Mouse (Mus musculus) liver, embryonic 16.5 days (tissue): ENCODE results near the gene Aox2. TPM values are rescaled to one million over a fixed set of nuclear protein-coding genes. Genes with fewer than 3 reads are reported as not detected.
A peak's percentile ranks its signal among the peaks of the same experiment; 100 is the strongest.

Experiments used
- ATAC-seq: fragments of 200-750 bp; cut with Nextera tagmentation; 2 replicates; pipeline ENCODE4 v1.8.0; 2017; ENCODE audit warnings: low read depth, mild to moderate bottlenecking, moderate number of reproducible peaks, moderate library complexity
- H3K27ac ChIP-seq: fragments of 300-500 bp; sonication (generic); 2 replicates; pipeline ENCODE4 v1.5.1; 2014; ENCODE audit warnings: mild to moderate bottlenecking, low read length
- H3K27me3 ChIP-seq: fragments of 300-500 bp; sonication (generic); 2 replicates; pipeline ENCODE4 v1.6.1; 2014; ENCODE audit warnings: low read depth, low read length, mixed read lengths; ENCODE audit not compliant: control insufficient read depth, insufficient read depth
- H3K36me3 ChIP-seq: fragments of 300-500 bp; sonication (generic); 2 replicates; pipeline ENCODE4 v1.6.1; 2014; ENCODE audit warnings: mild to moderate bottlenecking; ENCODE audit not compliant: control insufficient read depth, insufficient read depth
- H3K4me1 ChIP-seq: fragments of 300-500 bp; sonication (generic); 2 replicates; pipeline ENCODE4 v1.6.1; 2014; ENCODE audit warnings: low read depth, low read length, mixed read lengths; ENCODE audit not compliant: control insufficient read depth
- H3K4me2 ChIP-seq: fragments of 300-500 bp; sonication (generic); 2 replicates; pipeline ENCODE4 v1.6.1; 2014; ENCODE audit warnings: low read depth, low read length, mixed read lengths
- H3K4me3 ChIP-seq: fragments of 300-500 bp; sonication (generic); 2 replicates; pipeline ENCODE4 v1.5.1; 2014; ENCODE audit warnings: low read depth, mild to moderate bottlenecking, low read length
- H3K9ac ChIP-seq: fragments of 300-500 bp; sonication (generic); 2 replicates; pipeline ENCODE4 v1.6.1; 2014; ENCODE audit warnings: low read depth, low read length
- H3K9me3 ChIP-seq: fragments of 300-500 bp; sonication (generic); replicated peaks from 2 replicates; pipeline ENCODE4 v1.6.1; 2016; ENCODE audit warnings: low read length; ENCODE audit not compliant: control insufficient read depth
- WGBS: fragments of 180-500 bp; shearing (Covaris S2); extraction: QIAGEN DNeasy Blood & Tissue Kit; methylation state at CpG from one replicate; pipeline ENCODE4 v1.1.7; 2014; ENCODE audit not compliant: insufficient replicate concordance; 5-methylcytosine and 5-hydroxymethylcytosine counted together
- polyA plus RNA-seq: library from polyadenylated mRNA; unstranded; fragments of >200 nt; fragmentation: Nextera tagmentation; extraction: Ambion mirVana; gene quantifications from 2 replicates; pipeline ENCODE4 v1.2.1, GENCODE M21; 2015

The Aox2 gene
- polyA plus RNA-seq, 1 experiment from 2014 or later, result not detected

GRCm38 (mm10) chr1:58346159-58346558 lies 68.0 kb downstream of the Aox2 start:
- Histone ChIP-seq H3K9me3 (no peaks in the 10 kb centered on the region), H3K4me3 (no peak overlapping the region), H3K4me2 (no peak overlapping the region), H3K4me1 (no peaks in the 10 kb centered on the region), H3K27me3 (no peaks in the 10 kb centered on the region), H3K36me3 (no peaks in the 10 kb centered on the region), H3K27ac (no peak overlapping the region), H3K9ac (no peak overlapping the region)
- 68% methylated on average over 14 of the region's 14 CpGs for WGBS
- ATAC-seq, result no peak

- Histone ChIP-seq H3K4me1 (no peaks in the 10 kb centered on the region), H3K27me3 (no peaks in the 10 kb centered on the region), H3K9me3 (no peaks in the 10 kb centered on the region), H3K4me2 (no peak overlapping the region), H3K27ac (no peak overlapping the region), H3K4me3 (no peak overlapping the region), H3K9ac (no peak overlapping the region), H3K36me3 (no peaks in the 10 kb centered on the region)
- WGBS, result 23% methylated on average over 6 of the region's 6 CpGs
- ATAC-seq, result no peak
Observed at GRCm38 (mm10) chr1:58348712-58349111, 70.6 kb downstream of the Aox2 start.

GRCm38 (mm10) chr1:58353238-58353893 lies 75.2 kb downstream of the Aox2 start:
- Histone ChIP-seq H3K4me3 (no peak overlapping the region), H3K27me3 (no peaks in the 10 kb centered on the region), H3K9ac (no peak overlapping the region), H3K4me2 (no peak overlapping the region), H3K4me1 (no peaks in the 10 kb centered on the region), H3K36me3 (no peaks in the 10 kb centered on the region), H3K9me3 (no peaks in the 10 kb centered on the region), H3K27ac (peak overlapping the region; percentile 31)
- ATAC-seq, result peak; percentile 81
- 38% methylated on average over 4 of the region's 4 CpGs for WGBS

- H3K27me3 ChIP-seq, result no peaks in the 10 kb centered on the region
- H3K9me3 ChIP-seq, result no peaks in the 10 kb centered on the region
- H3K4me1 ChIP-seq, result no peaks in the 10 kb centered on the region
- no peak overlapping the region for H3K9ac ChIP-seq
- no peak overlapping the region for H3K4me3 ChIP-seq
- H3K36me3 ChIP-seq, result no peaks in the 10 kb centered on the region
- no peak overlapping the region for H3K4me2 ChIP-seq
- WGBS, result 65% methylated on average over 19 of the region's 19 CpGs
- H3K27ac ChIP-seq, result no peak overlapping the region
- no peak for ATAC-seq
Observed at GRCm38 (mm10) chr1:58358958-58359901, 81.1 kb downstream of the Aox2 start.

- H3K4me3 ChIP-seq, result no peak overlapping the region
- no peaks in the 10 kb centered on the region for H3K9me3 ChIP-seq
- H3K27ac ChIP-seq, result no peak overlapping the region
- ATAC-seq, result no peak
- H3K27me3 ChIP-seq, result no peaks in the 10 kb centered on the region
- WGBS, result 59% methylated on average over 4 of the region's 4 CpGs
- H3K9ac ChIP-seq, result no peak overlapping the region
- no peaks in the 10 kb centered on the region for H3K36me3 ChIP-seq
- H3K4me2 ChIP-seq, result no peak overlapping the region
- H3K4me1 ChIP-seq, result no peaks in the 10 kb centered on the region
Observed at GRCm38 (mm10) chr1:58362296-58362695, 84.2 kb downstream of the Aox2 start.

GRCm38 (mm10) chr1:58364551-58364950 lies 86.4 kb downstream of the Aox2 start:
- no peaks in the 10 kb centered on the region for H3K27me3 ChIP-seq
- no peak overlapping the region for H3K27ac ChIP-seq
- no peak overlapping the region for H3K4me2 ChIP-seq
- WGBS, result 77% methylated on average over 12 of the region's 12 CpGs
- no peak overlapping the region for H3K9ac ChIP-seq
- no peaks in the 10 kb centered on the region for H3K36me3 ChIP-seq
- no peaks in the 10 kb centered on the region for H3K9me3 ChIP-seq
- ATAC-seq, result no peak
- no peaks in the 10 kb centered on the region for H3K4me1 ChIP-seq
- H3K4me3 ChIP-seq, result no peak overlapping the region

- Histone ChIP-seq H3K4me3 (no peak overlapping the region), H3K4me1 (no peaks in the 10 kb centered on the region), H3K27ac (no peak overlapping the region), H3K9ac (no peak overlapping the region), H3K4me2 (no peak overlapping the region), H3K9me3 (no peaks in the 10 kb centered on the region), H3K36me3 (no peaks in the 10 kb centered on the region), H3K27me3 (no peaks in the 10 kb centered on the region)
- no peak for ATAC-seq
- WGBS, result 66% methylated on average over 3 of the region's 3 CpGs
Observed at GRCm38 (mm10) chr1:58365829-58366228, 87.7 kb downstream of the Aox2 start.

- Histone ChIP-seq H3K9ac (no peak overlapping the region), H3K9me3 (no peaks in the 10 kb centered on the region), H3K27ac (no peak overlapping the region), H3K36me3 (no peaks in the 10 kb centered on the region), H3K4me1 (no peaks in the 10 kb centered on the region), H3K27me3 (no peaks in the 10 kb centered on the region), H3K4me2 (no peak overlapping the region), H3K4me3 (no peak overlapping the region)
- no peak for ATAC-seq
- 74% methylated on average over 12 of the region's 12 CpGs for WGBS
Observed at GRCm38 (mm10) chr1:58366737-58367471, 88.8 kb downstream of the Aox2 start.
